Mouse (Mus musculus) olfactory bulb, adult 2 months (tissue): ENCODE measurements around the gene Ric8b. TPM values are rescaled to one million over a fixed set of nuclear protein-coding genes. Genes with fewer than 3 reads are reported as not detected.

Experiments used
- H3K27ac ChIP-seq: fragments of 200-500 bp; 2 replicates; pipeline ENCODE4 v1.5.1; 2012; ENCODE audit warnings: low read depth, low read length; ENCODE audit not compliant: insufficient read depth
- H3K4me1 ChIP-seq: fragments of 200-500 bp; 2 replicates; pipeline ENCODE4 v1.6.1; 2012; ENCODE audit warnings: low read length; ENCODE audit not compliant: control insufficient read depth, insufficient read depth
- H3K4me3 ChIP-seq: fragments of 200-500 bp; 2 replicates; pipeline ENCODE4 v1.5.1; 2012; ENCODE audit warnings: mild to moderate bottlenecking, low read depth, low read length, moderate library complexity; ENCODE audit not compliant: insufficient read depth
- CTCF ChIP-seq: fragments of 200-500 bp; IDR thresholded peaks from 2 replicates; pipeline ENCODE4 v1.5.1; 2012; ENCODE audit warnings: low read depth, mild to moderate bottlenecking, low read length, moderate library complexity; ENCODE audit not compliant: insufficient read depth
- POLR2A ChIP-seq: fragments of 200-500 bp; IDR thresholded peaks from 2 replicates; pipeline ENCODE4 v1.6.1; 2012; ENCODE audit warnings: mild to moderate bottlenecking, low read depth, low read length, moderate library complexity; ENCODE audit not compliant: insufficient read depth
- WGBS: fragments of 180-500 bp; shearing (Covaris S2); methylation state at CpG from one replicate; pipeline ENCODE4 v1.1.7; 2018; 5-methylcytosine and 5-hydroxymethylcytosine counted together
- polyA plus RNA-seq: library from polyadenylated mRNA; stranded (reverse); fragments of >200 nt; gene quantifications from 2 replicates; pipeline ENCODE4 v1.2.4, GENCODE M21; 2012; ENCODE audit warnings: low replicate concordance; ENCODE audit not compliant: missing spikeins, insufficient read depth, insufficient read length

Gene Ric8b
- polyA plus RNA-seq, 1 experiment: not detected

DNA sequence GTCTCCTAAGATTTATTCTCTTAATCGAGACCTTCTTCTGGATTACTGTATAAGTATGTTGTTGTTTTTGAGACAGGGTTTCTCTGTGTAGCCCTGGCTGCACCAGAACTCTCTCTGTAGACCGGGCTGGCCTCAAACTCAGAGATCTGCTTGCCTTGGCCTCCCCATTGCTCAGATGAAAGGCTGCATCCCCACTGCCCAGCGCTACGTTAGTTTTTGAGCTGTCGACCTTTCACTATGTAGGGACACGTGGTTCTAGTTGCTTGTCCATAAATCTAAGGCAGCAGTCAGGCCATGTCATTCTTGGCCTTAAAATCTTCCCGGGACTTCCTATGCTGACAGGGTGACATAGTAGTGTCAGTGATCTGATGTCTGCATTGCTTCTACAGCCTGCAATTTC lies 8.9 kb downstream of the Ric8b start:
- H3K4me3 ChIP-seq: no peak overlapping the region
- H3K4me1 ChIP-seq: peaks cover 2% of the 10 kb centered on the region; the same call in 1 of the 2 replicates
- no peak for TF ChIP-seq POLR2A
- TF ChIP-seq CTCF: no peak
- WGBS: 85% methylated on average over 7 of the region's 7 CpGs
- H3K27ac ChIP-seq: no peak overlapping the region

DNA sequence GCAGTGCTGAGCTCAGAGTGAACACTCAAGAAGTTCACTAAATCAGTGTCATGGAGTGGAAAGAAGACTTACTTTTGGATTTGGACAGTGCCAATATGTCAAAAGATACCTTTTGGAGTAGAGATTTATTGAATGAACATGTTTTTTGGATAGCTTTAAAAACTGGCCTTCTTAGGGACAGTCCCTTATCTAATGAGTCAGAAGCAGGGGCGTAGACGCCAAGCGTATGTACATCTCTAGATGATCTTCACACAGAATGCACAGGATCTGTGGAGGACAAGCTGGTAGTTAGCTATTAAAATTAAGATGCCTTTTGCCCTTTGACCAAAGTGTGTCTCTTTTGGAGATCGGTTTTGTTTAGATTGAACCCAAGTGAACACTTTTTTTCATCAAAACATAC lies 9.5 kb downstream of the Ric8b start:
- TF ChIP-seq POLR2A (no peak), CTCF (no peak)
- Histone ChIP-seq H3K4me3 (no peak overlapping the region), H3K4me1 (peaks cover 2% of the 10 kb centered on the region; the same call in 1 of the 2 replicates), H3K27ac (no peak overlapping the region)
- 88% methylated on average over 4 of the region's 4 CpGs for WGBS

DNA sequence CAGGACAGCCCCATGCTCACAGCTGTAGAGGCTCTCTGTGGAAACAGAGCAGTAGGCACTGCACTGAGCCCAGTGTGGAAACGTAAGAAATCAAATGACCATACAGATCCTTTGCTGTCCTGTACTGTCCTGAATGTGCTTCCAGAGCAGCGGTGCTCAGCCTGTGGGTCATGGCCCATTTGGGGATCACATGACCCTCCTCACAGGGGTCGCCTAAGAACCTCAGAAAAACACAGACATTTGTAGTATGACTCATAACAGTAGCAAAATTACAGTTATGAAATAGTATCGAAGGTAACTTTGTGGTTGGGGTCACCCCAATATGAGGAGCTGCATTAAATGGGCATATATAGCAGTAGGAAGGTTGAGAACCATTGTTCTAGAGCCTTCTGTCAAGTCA lies 11.0 kb downstream of the Ric8b start:
- H3K27ac ChIP-seq: no peak overlapping the region
- TF ChIP-seq CTCF (no peak), POLR2A (no peak)
- H3K4me3 ChIP-seq: no peak overlapping the region
- 90% methylated on average over 4 of the region's 4 CpGs for WGBS
- H3K4me1 ChIP-seq: peaks cover 2% of the 10 kb centered on the region; the same call in 1 of the 2 replicates

DNA sequence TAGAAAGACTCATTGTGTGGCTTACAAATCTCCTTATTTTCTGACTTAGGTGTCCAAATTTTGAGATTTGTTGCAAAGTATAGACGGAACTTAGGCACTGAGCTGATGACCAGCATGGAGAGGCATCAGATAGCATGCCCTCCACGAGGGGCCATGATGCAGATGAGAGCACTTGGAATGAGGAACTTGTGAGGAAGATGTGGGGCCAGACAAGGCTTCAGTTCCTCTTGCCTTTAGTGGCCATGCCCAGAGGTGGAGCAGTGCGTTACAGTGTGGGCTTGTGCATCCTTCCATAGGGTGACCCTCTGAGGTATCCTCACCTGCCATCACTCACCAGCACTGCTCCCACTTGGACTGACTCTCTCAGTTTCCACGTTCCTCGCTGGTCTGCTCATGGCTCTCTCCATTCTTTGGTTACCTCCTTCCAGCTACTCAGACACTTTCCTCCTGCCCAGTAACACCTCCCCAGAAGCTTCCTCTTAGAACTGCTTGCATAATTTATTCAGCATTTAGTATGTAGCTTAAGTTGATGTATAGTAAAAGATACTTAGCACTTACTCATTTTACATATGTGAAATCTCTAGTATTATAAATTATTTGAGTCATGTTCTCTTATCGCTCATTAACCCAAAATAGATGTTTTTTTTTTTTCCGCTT lies 18.3 kb downstream of the Ric8b start:
- TF ChIP-seq CTCF: no peak
- no peak for TF ChIP-seq POLR2A
- Histone ChIP-seq H3K4me1 (peaks cover 9% of the 10 kb centered on the region), H3K27ac (no peak overlapping the region), H3K4me3 (no peak overlapping the region)
- WGBS: 85% methylated on average over 7 of the region's 7 CpGs

DNA sequence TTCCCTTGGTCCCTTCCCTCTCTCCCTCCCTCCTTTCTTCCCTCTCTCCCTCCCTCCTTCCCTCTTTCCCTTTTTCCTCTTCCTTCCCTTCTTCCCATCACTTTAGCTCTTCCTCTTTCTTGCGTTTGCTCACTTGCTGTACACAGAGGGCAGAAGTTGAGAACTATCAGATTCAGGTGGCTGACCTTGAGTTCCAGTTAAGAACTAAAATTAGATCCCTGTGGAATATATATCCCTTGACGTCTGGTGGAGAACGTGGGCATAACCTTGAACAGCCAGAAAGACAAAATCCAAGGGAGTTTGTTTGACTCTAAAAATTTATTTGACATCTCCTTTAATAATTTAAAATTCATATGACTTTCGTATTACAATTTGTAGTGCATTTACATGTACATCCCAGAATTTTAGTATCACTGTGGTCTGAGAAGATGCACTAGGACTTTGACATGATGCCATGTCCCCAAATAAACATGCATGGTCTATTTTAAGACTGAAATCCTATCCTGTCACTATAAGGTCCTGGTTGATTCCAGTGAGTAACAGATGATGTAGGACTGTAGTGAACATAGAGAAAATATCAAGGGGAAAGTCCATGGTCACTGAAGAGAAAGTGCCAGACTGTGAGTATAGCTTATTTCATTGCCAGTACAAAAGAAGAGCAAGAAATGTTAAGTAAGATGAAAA lies 19.6 kb downstream of the Ric8b start:
- WGBS: 75% methylated on average over 4 of the region's 4 CpGs
- no peak for TF ChIP-seq CTCF
- TF ChIP-seq POLR2A: no peak
- Histone ChIP-seq H3K4me3 (no peak overlapping the region), H3K27ac (no peak overlapping the region), H3K4me1 (peaks cover 9% of the 10 kb centered on the region)

DNA sequence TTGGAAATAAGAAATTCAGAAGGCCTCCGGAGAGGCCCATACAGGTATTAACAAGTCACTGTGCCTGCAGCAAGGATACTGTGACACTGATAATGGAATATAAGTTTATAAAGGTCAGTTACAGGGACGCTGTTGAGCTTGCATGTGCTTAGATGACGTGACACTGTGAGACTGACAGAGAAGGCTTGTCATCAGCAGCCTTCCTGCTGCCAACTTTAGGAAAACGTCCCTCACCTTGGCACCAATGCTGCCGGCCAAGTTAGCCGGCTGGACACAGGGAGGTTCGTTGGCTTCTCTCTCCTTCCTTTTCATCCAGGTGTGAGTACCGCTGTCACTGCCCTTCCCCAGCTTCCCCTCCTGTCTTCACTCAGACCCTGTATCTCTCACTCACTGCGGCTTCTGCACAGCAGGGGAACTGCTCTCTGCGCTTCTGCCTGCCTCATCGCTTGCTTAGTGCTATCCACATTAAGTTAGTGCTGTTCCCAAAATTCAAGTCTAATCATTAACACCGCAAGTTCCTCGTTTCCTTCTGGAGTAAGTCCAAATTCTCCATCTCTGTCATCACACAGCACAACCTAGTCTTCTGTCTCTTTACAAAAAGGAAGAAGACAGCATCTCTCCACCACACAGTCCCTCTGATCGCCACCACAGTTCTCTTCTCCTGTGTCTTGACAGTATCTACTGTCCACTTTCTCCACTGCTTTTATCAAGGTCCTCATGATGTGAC lies 20.8 kb downstream of the Ric8b start:
- Histone ChIP-seq H3K4me3 (no peak overlapping the region), H3K4me1 (peaks cover 9% of the 10 kb centered on the region), H3K27ac (no peak overlapping the region)
- WGBS: 69% methylated on average over 14 of the region's 14 CpGs
- TF ChIP-seq CTCF (no peak), POLR2A (no peak)

DNA sequence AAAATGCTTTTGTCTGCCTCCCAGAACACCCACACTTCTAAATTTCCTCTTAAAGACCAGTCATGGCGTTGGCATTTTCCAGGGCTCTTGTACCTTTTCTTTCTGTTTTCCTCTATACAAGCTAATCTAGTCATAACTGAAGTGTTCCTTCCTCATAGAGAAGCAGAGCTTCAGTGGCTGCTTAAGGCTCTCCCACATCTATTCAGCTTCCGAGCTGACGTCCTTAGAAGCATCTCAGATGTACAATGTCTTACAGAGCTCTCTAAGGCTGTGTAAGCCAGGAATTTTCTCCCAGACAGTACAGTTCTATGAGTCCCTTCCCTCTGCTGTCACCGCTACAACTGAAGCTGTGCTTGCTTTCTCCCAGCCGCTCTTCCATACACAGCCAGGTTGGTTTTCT lies 21.5 kb downstream of the Ric8b start:
- peaks cover 9% of the 10 kb centered on the region for H3K4me1 ChIP-seq
- WGBS: 63% methylated on average over 5 of the region's 5 CpGs
- TF ChIP-seq CTCF (no peak), POLR2A (no peak)
- no peak overlapping the region for H3K4me3 ChIP-seq
- H3K27ac ChIP-seq: no peak overlapping the region

DNA sequence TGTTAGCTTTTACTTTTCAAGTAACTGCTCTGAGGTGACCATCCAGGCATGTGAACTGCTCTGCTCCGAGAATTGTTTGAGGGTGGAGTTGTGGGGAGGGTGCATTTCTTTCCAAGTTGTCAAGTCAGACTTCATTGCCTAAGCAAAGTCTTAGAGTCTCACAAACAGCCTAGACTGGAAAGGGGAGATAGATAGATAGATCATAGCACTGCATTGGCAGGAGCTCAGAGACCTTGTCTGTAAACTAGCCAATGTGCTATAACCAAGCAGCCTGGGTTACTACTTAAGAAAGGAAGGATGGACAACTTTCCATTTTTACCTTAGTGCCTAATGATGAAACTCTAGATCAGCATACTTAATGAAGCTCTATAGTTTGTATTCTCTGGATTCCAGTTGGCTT lies 22.9 kb downstream of the Ric8b start:
- Histone ChIP-seq H3K27ac (no peak overlapping the region), H3K4me3 (no peak overlapping the region), H3K4me1 (peaks cover 11% of the 10 kb centered on the region)
- TF ChIP-seq POLR2A: no peak
- no peak for TF ChIP-seq CTCF
- 52% methylated on average over 1 of the region's 1 CpGs for WGBS

DNA sequence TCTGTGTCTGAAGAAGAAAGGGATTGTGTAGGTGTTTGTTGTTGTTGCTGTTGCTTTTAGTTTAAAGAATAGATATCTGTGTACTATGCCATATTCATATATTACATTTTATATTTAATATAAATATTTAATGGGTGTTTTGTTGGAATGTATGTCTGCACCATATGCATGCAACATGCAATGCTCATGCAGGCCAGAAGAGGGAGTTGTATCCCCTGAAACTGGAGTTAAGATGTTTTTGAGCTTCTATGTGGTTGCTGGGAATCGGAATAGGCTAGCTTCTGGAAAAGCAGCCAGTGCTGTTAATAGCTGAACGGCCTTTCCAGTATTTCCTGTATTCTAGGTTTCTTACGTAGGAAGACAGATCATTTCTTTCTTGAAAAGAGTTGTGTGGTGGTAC lies 28.3 kb downstream of the Ric8b start:
- no peak overlapping the region for H3K4me3 ChIP-seq
- no peak overlapping the region for H3K27ac ChIP-seq
- TF ChIP-seq CTCF: no peak
- no peak for TF ChIP-seq POLR2A
- WGBS: 87% methylated on average over 3 of the region's 3 CpGs
- H3K4me1 ChIP-seq: peaks cover 4% of the 10 kb centered on the region
